Mouse (Mus musculus): ENCODE results near the gene Arhgap31.

DNA sequence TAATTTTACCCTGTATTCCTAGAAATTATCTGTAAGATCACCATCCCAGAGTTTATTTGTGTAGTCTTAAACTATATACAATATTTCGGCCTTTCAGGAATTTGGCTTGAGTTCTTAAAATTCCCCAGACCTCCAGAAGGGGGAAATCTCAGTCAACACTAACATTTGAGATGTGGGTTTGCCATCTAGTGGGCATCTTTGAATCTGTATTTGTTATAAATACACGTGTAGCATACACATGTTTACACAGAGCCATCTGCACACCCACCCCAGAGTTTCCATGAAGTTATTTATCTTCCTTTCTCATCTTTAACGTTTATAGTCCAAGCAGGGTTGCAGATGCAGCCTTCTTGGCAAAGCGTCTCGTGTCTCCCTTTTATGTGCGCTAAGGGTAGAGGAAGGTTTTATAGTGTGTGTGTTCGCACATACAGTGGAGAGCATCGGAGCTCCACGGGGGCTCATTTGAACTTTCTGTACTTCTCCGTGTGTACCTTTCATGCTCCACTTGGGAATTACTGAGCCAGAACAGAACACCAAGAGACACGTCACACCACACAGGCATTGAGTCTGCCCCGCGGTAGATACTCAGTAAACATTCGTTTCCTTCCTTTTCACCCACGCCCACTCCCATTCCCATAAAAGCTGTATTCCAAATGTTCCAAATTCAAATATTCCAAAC lies 16.7 kb upstream of the Arhgap31 start:
- TF ChIP-seq ZC3H11A (IDR thresholded peaks at IDR 0.05; ENCODE audit: low read depth, low read length) (no peak), POLR2A (IDR thresholded peaks at IDR 0.05; ENCODE audit: control insufficient read depth in 1 of 2, insufficient read depth in 1 of 2, low read depth in 1 of 2, low read length in 2 of 2, poor library complexity in 1 of 2) (no peak), UBTF (IDR thresholded peaks at IDR 0.05; ENCODE audit: borderline replicate concordance, insufficient read depth, low read depth, low read length) (no peak)
